Mouse (Mus musculus) stomach, postnatal 0 days (tissue): ENCODE measurements around the gene Gm29609. TPM values are rescaled to one million over a fixed set of nuclear protein-coding genes. Genes with fewer than 3 reads are reported as not detected.
A peak's percentile ranks its signal among the peaks of the same experiment; 100 is the strongest.

Experiments
- ATAC-seq: fragments of 200-750 bp; cut with Nextera tagmentation; 2 replicates; pipeline ENCODE4 v1.8.0; 2017; ENCODE audit not compliant: low FRiP score, low TSS enrichment
- DNase-seq: peaks from one replicate; pipeline ENCODE4 v3.0.0-alpha.2; 2016; ENCODE audit warnings: low spot score
- H3K27ac ChIP-seq: fragments of 300-500 bp; sonication (generic); replicated peaks from 2 replicates; pipeline ENCODE4 v1.5.1; 2014; ENCODE audit warnings: mild to moderate bottlenecking, control low read depth
- H3K27me3 ChIP-seq: fragments of 300-500 bp; sonication (generic); 2 replicates; pipeline ENCODE4 v1.6.1; 2014; ENCODE audit warnings: low read length; ENCODE audit not compliant: control insufficient read depth, insufficient read depth
- H3K36me3 ChIP-seq: fragments of 300-500 bp; sonication (generic); 2 replicates; pipeline ENCODE4 v1.6.1; 2014; ENCODE audit warnings: low read length, mixed read lengths; ENCODE audit not compliant: control insufficient read depth, insufficient read depth
- H3K4me1 ChIP-seq: fragments of 300-500 bp; sonication (generic); replicated peaks from 2 replicates; pipeline ENCODE4 v1.6.1; 2014; ENCODE audit warnings: antibody characterized with exemption; ENCODE audit not compliant: control insufficient read depth, insufficient read depth
- H3K4me2 ChIP-seq: fragments of 300-500 bp; sonication (generic); replicated peaks from 2 replicates; pipeline ENCODE4 v1.6.1; 2014; ENCODE audit warnings: low read depth, mild to moderate bottlenecking, control low read depth, moderate library complexity
- H3K4me3 ChIP-seq: fragments of 300-500 bp; sonication (generic); 2 replicates; pipeline ENCODE4 v1.5.1; 2014; ENCODE audit warnings: low read depth, low read length, control low read depth
- H3K9ac ChIP-seq: fragments of 300-500 bp; sonication (generic); 2 replicates; pipeline ENCODE4 v1.6.1; 2014; ENCODE audit warnings: mild to moderate bottlenecking, low read length, control low read depth, mixed read lengths
- H3K9me3 ChIP-seq: fragments of 300-500 bp; sonication (generic); 2 replicates; pipeline ENCODE4 v1.6.1; 2016; ENCODE audit warnings: low read length; ENCODE audit not compliant: control insufficient read depth
- CTCF ChIP-seq: IDR thresholded peaks from 2 replicates; pipeline ENCODE4 v1.5.1; 2016; ENCODE audit warnings: antibody characterized with exemption, low read depth, mild to moderate bottlenecking, moderate library complexity
- EP300 ChIP-seq: optimal IDR thresholded peaks from 2 replicates; pipeline ENCODE3; 2016; ENCODE audit warnings: antibody characterized with exemption
- WGBS: fragments of 180-500 bp; shearing (Covaris S2); extraction: QIAGEN DNeasy Blood & Tissue Kit; methylation state at CpG from one replicate; pipeline ENCODE4 v1.1.7; 2014; 5-methylcytosine and 5-hydroxymethylcytosine counted together
- polyA plus RNA-seq: library from polyadenylated mRNA; unstranded; fragments of >200 nt; fragmentation: Nextera tagmentation; extraction: Ambion mirVana; gene quantifications from 2 replicates; pipeline ENCODE4 v1.2.1, GENCODE M21; 2015

Gm29609 gene
- polyA plus RNA-seq, 1 experiment from 2014 or later = 0.57 TPM

- 50% methylated on average over 3 of the region's 3 CpGs for WGBS
- Histone ChIP-seq H3K27ac (no peak overlapping the region), H3K27me3 (no peaks in the 10 kb centered on the region), H3K9ac (no peak overlapping the region), H3K4me1 (peaks cover 4% of the 10 kb centered on the region; the same call in 1 of the 2 replicates), H3K4me3 (no peak overlapping the region), H3K4me2 (no peak overlapping the region), H3K9me3 (no peaks in the 10 kb centered on the region), H3K36me3 (no peaks in the 10 kb centered on the region)
- TF ChIP-seq EP300 (no peak), CTCF (peak; percentile 46)
- DNase-seq (peak; percentile 40), ATAC-seq (peak; percentile 38; the same call in 1 of the 2 replicates)
Measured at GRCm38 (mm10) chr5:31151746-31152145, 28.0 kb downstream of the Gm29609 start.

- H3K9me3 ChIP-seq = no peaks in the 10 kb centered on the region
- ATAC-seq = no peak
- peaks cover 4% of the 10 kb centered on the region; the same call in 1 of the 2 replicates for H3K4me1 ChIP-seq
- WGBS = 71% methylated on average over 4 of the region's 4 CpGs
- 0 out of 2 replicates have a peak, but pooled peaks cover 4% of the 10 kb centered on the region for H3K36me3 ChIP-seq
- no peaks in the 10 kb centered on the region for H3K27me3 ChIP-seq
- DNase-seq = no peak
- TF ChIP-seq EP300 (no peak), CTCF (no peak)
- no peak overlapping the region for H3K4me3 ChIP-seq
- H3K27ac ChIP-seq = no peak overlapping the region
- H3K9ac ChIP-seq = no peak overlapping the region
- H3K4me2 ChIP-seq = no peak overlapping the region
Measured at GRCm38 (mm10) chr5:31149781-31150180, 29.9 kb downstream of the Gm29609 start.

GRCm38 (mm10) chr5:31138968-31139425 lies 40.7 kb downstream of the Gm29609 start:
- no peak for TF ChIP-seq EP300
- no peak for TF ChIP-seq CTCF
- Histone ChIP-seq H3K9me3 (no peaks in the 10 kb centered on the region), H3K36me3 (peaks cover 3% of the 10 kb centered on the region), H3K27me3 (peaks cover 9% of the 10 kb centered on the region), H3K9ac (no peak overlapping the region), H3K4me1 (no peaks in the 10 kb centered on the region), H3K4me3 (no peak overlapping the region), H3K27ac (no peak overlapping the region), H3K4me2 (0 out of 2 replicates have a peak overlapping the region, but pooled peaks have one; percentile 25)
- peak; percentile 36 for DNase-seq
- ATAC-seq = 0 out of 2 replicates have a peak, but pooled peaks have one; percentile 2
- 10% methylated on average over 9 of the region's 9 CpGs for WGBS

GRCm38 (mm10) chr5:31138241-31138967 lies 41.3 kb downstream of the Gm29609 start, which contains the start of gene Ucn:
Ucn (minus strand) TSS chr5:31138829.
- H3K9me3 ChIP-seq = no peaks in the 10 kb centered on the region
- H3K36me3 ChIP-seq = peaks cover 2% of the 10 kb centered on the region
- no peaks in the 10 kb centered on the region for H3K4me1 ChIP-seq
- no peak within 1 kb of the TSS for H3K4me3 ChIP-seq
- no peak for TF ChIP-seq EP300
- no peak for TF ChIP-seq CTCF
- DNase-seq = no peak
- peaks cover 9% of the 10 kb centered on the region for H3K27me3 ChIP-seq
- 2% methylated on average over 52 of the region's 52 CpGs for WGBS
- no peak within 1 kb of the TSS for H3K27ac ChIP-seq
- peak within 1 kb of the TSS; percentile 25; the same call in 1 of the 2 replicates for H3K4me2 ChIP-seq
- ATAC-seq = 0 out of 2 replicates have a peak, but pooled peaks have one; percentile 29
- no peak within 1 kb of the TSS for H3K9ac ChIP-seq

GRCm38 (mm10) chr5:31137658-31138057 lies 42.1 kb downstream of the Gm29609 start:
- Histone ChIP-seq H3K36me3 (no peaks in the 10 kb centered on the region), H3K27me3 (peaks cover 9% of the 10 kb centered on the region), H3K9me3 (no peaks in the 10 kb centered on the region), H3K9ac (no peak overlapping the region), H3K27ac (no peak overlapping the region), H3K4me1 (no peaks in the 10 kb centered on the region), H3K4me2 (0 out of 2 replicates have a peak overlapping the region, but pooled peaks have one; percentile 25), H3K4me3 (no peak overlapping the region)
- DNase-seq (no peak), ATAC-seq (no peak)
- TF ChIP-seq EP300 (no peak), CTCF (no peak)
- WGBS = 2% methylated on average over 13 of the region's 13 CpGs
